Mouse (Mus musculus) hindbrain, embryonic 14.5 days (tissue): ENCODE measurements around the gene Ncapd2. TPM values are rescaled to one million over a fixed set of nuclear protein-coding genes. Genes with fewer than 3 reads are reported as not detected.
A peak's percentile ranks its signal among the peaks of the same experiment; 100 is the strongest.

ENCODE experiments used
- ATAC-seq: fragments of 200-750 bp; cut with Nextera tagmentation; 2 replicates; pipeline ENCODE4 v1.8.0; 2017; ENCODE audit warnings: moderate number of reproducible peaks, mild to moderate bottlenecking, moderate TSS enrichment, moderate library complexity; ENCODE audit not compliant: low FRiP score
- DNase-seq: peaks from one replicate; pipeline ENCODE4 v3.0.0-alpha.2; 2015; ENCODE audit warnings: low spot score
- H3K27ac ChIP-seq: fragments of 300-500 bp; sonication (generic); 2 replicates; pipeline ENCODE4 v1.5.1; 2014; ENCODE audit warnings: mild to moderate bottlenecking, moderate library complexity
- H3K27me3 ChIP-seq: fragments of 300-500 bp; sonication (generic); 2 replicates; pipeline ENCODE4 v1.6.1; 2014; ENCODE audit warnings: mild to moderate bottlenecking, low read length, mixed read lengths; ENCODE audit not compliant: control insufficient read depth, insufficient read depth
- H3K36me3 ChIP-seq: fragments of 300-500 bp; sonication (generic); replicated peaks from 2 replicates; pipeline ENCODE4 v1.6.1; 2014; ENCODE audit not compliant: control insufficient read depth, insufficient read depth
- H3K4me1 ChIP-seq: fragments of 300-500 bp; sonication (generic); replicated peaks from 2 replicates; pipeline ENCODE4 v1.6.1; 2014; ENCODE audit warnings: antibody characterized with exemption, low read length, mixed read lengths; ENCODE audit not compliant: control insufficient read depth, insufficient read depth
- H3K4me2 ChIP-seq: fragments of 300-500 bp; sonication (generic); replicated peaks from 2 replicates; pipeline ENCODE4 v1.6.1; 2014; ENCODE audit warnings: mild to moderate bottlenecking, moderate library complexity
- H3K4me3 ChIP-seq: fragments of 300-500 bp; sonication (generic); replicated peaks from 2 replicates; pipeline ENCODE4 v1.5.1; 2014; ENCODE audit warnings: mild to moderate bottlenecking, low read length
- H3K9ac ChIP-seq: fragments of 300-500 bp; sonication (generic); 2 replicates; pipeline ENCODE4 v1.6.1; 2014
- H3K9me3 ChIP-seq: fragments of 300-500 bp; sonication (generic); 2 replicates; pipeline ENCODE4 v1.6.1; 2016; ENCODE audit warnings: low read length; ENCODE audit not compliant: control insufficient read depth
- WGBS: fragments of 180-500 bp; shearing (Covaris S2); extraction: QIAGEN DNeasy Blood & Tissue Kit; methylation state at CpG from one replicate; pipeline ENCODE4 v1.1.7; 2014; 5-methylcytosine and 5-hydroxymethylcytosine counted together
- microRNA-seq: library from miRNA; unstranded; fragments of <30 nt; microRNA quantifications from one replicate; pipeline ENCODE4, GENCODE M21; 2016
- polyA plus RNA-seq: library from polyadenylated mRNA; unstranded; fragments of >200 nt; fragmentation: Nextera tagmentation; extraction: Ambion mirVana; gene quantifications from 2 replicates; pipeline ENCODE4 v1.2.1, GENCODE M21; 2014

Gene Ncapd2
- polyA plus RNA-seq, 1 experiment from 2014 or later: 40.1 TPM

DNA sequence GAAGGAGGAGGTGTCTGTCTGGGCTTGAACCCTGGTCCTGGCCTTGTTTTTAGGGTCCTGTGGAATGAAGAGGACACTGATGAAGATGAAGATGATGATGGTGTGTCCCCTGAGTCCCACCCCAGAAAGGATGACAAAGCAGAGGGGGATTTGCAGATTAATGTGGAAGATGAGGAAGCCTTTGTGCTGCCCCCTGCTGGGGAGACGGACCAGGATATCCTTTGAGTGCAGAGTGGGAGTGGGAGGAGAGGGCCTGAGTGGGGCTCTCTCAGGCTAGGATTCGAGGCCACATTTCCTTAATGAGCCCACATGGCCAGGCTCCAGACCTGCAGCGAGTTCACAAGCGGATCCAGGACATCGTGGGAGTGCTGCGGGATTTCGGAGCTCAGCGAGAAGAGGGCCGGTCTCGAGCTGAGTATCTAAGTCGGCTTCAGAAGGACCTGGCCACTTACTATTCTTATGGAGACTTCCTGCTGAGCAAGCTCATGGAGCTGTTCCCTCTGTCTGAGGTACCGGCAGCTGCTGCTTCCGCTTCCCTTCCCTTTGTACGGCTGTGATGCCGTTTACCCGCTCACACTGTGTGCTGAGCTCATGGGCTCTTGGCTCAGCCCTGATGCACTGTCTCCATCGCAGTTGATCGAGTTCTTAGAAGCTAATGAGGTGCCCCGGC is 54.4 kb downstream of the Ncapd2 start:
- Histone ChIP-seq H3K9ac (no peak overlapping the region), H3K27me3 (no peaks in the 10 kb centered on the region), H3K4me2 (no peak overlapping the region), H3K4me1 (peaks cover 7% of the 10 kb centered on the region), H3K9me3 (no peaks in the 10 kb centered on the region), H3K27ac (no peak overlapping the region), H3K4me3 (no peak overlapping the region), H3K36me3 (peaks cover 91% of the 10 kb centered on the region)
- WGBS: 90% methylated on average over 19 of the region's 19 CpGs
- DNase-seq (no peak), ATAC-seq (no peak)

DNA sequence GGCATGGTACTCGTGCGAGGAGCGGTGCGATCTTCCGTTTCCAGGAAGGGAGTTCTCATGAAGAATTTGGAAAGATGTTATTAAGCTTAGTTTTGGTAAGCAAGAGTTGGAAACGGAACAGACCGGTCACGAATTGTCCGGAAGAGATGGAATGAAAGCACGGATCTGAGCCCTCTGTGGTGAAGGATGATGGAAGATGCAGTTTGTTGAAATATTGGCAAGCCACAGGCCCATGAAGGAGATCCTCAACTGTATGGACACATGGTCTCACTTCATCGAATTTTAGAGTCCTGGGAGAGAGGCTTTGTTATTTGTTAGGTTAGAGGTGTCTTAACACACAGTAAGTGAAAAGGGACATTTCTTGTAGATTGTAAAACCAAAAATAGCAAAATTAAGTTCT is 59.0 kb downstream of the Ncapd2 start:
- H3K36me3 ChIP-seq: peaks cover 80% of the 10 kb centered on the region
- peaks cover 11% of the 10 kb centered on the region for H3K4me1 ChIP-seq
- 12% methylated on average over 11 of the region's 11 CpGs for WGBS
- H3K9ac ChIP-seq: peak overlapping the region; percentile 90
- peak overlapping the region; percentile 84 for H3K4me2 ChIP-seq
- DNase-seq: no peak
- H3K9me3 ChIP-seq: no peaks in the 10 kb centered on the region
- H3K27ac ChIP-seq: no peak overlapping the region
- no peaks in the 10 kb centered on the region for H3K27me3 ChIP-seq
- no peak for ATAC-seq
- H3K4me3 ChIP-seq: peak overlapping the region; percentile 93

DNA sequence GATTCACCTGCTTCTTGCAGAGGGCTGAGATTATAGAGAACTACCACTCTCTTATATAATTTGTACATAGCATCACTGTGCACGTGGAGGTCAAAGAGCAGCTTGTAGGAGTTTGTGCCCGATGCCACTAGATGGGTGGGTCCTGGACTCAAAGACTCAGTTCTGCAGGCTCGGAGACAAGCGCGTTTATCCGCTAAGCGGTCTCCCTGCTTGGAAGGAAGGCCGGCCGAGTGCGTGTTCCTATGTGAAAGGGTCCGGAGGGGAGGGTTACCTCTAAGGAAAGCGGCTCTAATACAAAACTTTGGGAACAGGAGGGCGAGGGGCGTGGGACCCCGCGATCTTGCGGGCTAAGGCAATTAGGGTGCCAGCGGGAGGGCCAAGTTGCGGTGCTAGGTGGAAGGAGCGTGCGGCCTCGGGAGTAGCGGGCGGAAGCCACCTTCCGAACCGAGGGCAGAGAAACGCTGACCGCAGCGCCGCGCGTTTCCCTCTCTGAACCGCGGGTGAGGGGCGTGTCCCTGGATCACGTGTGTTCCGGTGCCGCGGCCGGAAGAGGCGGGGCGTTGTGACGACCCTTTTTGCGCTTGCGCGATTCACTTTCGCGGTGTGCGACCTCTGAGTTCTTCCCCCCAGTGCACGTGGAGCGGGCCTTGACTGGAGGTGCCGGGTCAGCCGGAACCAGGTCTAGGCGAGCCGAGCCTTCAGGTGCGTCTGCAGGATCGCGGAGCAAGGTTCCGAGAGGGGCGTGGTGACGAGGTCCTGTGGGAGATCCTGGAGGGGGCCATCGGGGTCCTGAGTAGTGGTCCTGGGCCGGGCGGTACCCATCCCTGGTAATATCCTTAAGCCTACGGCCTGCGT is 60.0 kb downstream of the Ncapd2 start, which contains the start of gene Nop2:
TSS of gene Nop2 (plus strand) at position 608 of the 855 bp plus-strand sequence.
- peak within 1 kb of the TSS; percentile 93 for H3K4me3 ChIP-seq
- no peaks in the 10 kb centered on the region for H3K27me3 ChIP-seq
- H3K4me1 ChIP-seq: peaks cover 11% of the 10 kb centered on the region
- peak; percentile 96 for DNase-seq
- H3K9me3 ChIP-seq: no peaks in the 10 kb centered on the region
- WGBS: under 1% methylated on average over 66 of the region's 66 CpGs
- H3K4me2 ChIP-seq: peak within 1 kb of the TSS; percentile 84
- peak; percentile 96 for ATAC-seq
- H3K9ac ChIP-seq: peak within 1 kb of the TSS; percentile 90
- peaks cover 80% of the 10 kb centered on the region for H3K36me3 ChIP-seq
- peak within 1 kb of the TSS; percentile 87 for H3K27ac ChIP-seq

DNA sequence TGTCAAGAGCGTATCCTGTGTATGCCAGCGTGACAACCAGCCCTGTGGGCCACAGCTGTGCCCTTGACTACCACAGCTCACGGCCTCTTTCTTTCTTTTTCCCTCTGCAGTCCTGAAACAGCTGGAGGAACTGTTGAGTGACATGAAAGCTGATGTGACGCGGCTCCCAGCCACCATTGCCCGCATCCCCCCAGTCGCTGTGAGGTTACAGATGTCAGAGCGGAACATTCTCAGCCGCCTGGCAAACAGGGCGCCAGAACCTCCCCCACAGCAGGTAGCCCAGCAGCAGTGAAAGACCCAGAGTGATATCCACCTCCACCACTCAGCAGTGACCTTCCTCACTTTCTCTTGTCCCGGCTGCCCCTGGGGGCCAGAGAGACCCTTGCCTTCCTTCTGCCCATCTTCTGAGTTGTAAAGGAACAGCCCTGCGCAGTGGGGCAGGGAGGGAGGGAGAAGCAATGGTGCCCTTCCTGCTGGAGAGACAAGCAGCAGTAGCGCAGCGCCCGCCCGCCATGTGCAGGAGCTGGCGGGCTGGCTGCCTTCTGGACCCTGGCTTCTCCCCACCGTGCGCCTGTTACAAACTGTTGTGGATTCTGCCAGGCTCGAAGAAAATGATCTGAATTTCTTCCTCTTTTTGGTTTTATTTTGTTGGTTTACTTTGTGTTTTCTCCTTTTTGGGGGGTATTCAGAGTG is 61.6 kb downstream of the Ncapd2 start:
- Histone ChIP-seq H3K36me3 (peaks cover 80% of the 10 kb centered on the region), H3K27me3 (no peaks in the 10 kb centered on the region), H3K4me1 (peaks cover 11% of the 10 kb centered on the region), H3K27ac (no peak overlapping the region), H3K4me3 (no peak overlapping the region), H3K9me3 (no peaks in the 10 kb centered on the region), H3K4me2 (no peak overlapping the region), H3K9ac (no peak overlapping the region)
- DNase-seq: no peak
- ATAC-seq: no peak
- 84% methylated on average over 20 of the region's 20 CpGs for WGBS

DNA sequence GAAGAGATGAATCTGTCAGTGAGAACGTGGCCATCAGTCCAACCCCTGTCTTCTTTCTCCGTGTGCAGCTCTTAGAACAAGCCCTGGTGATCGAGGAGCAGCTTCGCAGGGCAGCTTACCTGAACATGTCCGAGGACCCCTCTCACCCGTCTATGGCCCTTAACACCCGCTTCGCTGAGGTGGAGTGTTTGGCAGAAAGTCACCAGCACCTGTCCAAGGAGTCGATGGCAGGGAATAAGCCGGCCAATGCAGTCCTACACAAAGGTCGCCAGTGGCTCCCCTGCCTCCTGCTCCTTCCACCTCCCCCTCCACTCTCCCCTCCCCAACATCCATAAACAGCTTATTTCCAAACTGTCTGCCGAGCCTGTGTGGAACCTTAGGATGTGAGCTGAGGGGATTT is 62.8 kb downstream of the Ncapd2 start:
- no peak for ATAC-seq
- H3K36me3 ChIP-seq: peaks cover 80% of the 10 kb centered on the region
- no peak overlapping the region for H3K9ac ChIP-seq
- WGBS: 90% methylated on average over 12 of the region's 12 CpGs
- H3K9me3 ChIP-seq: no peaks in the 10 kb centered on the region
- peaks cover 11% of the 10 kb centered on the region for H3K4me1 ChIP-seq
- no peaks in the 10 kb centered on the region for H3K27me3 ChIP-seq
- no peak overlapping the region for H3K4me3 ChIP-seq
- DNase-seq: no peak
- no peak overlapping the region for H3K4me2 ChIP-seq
- H3K27ac ChIP-seq: no peak overlapping the region

DNA sequence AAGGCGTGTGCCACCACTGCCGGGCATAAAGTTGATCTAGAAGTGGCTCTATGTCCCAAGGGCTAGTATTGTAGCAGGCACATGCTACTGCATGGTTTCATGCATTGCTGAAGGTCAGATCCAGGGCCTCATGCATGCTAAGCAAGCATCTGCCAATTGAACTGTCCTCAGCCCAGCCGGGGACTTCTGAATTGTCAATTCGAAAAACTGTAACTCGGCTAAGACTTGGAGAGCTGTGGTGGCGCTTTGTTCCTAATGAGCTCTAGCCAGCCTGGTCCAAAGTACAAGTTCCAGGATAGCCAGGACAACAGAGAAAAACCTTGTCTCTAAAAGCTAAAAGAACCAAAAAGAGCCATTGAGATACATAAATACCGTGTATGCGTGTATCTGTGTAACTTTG is 72.1 kb downstream of the Ncapd2 start:
- no peaks in the 10 kb centered on the region for H3K27me3 ChIP-seq
- 97% methylated on average over 8 of the region's 8 CpGs for WGBS
- H3K27ac ChIP-seq: no peak overlapping the region
- no peaks in the 10 kb centered on the region for H3K9me3 ChIP-seq
- no peak overlapping the region for H3K4me3 ChIP-seq
- no peak overlapping the region for H3K4me2 ChIP-seq
- ATAC-seq: no peak
- DNase-seq: no peak
- H3K4me1 ChIP-seq: no peaks in the 10 kb centered on the region
- no peak overlapping the region for H3K9ac ChIP-seq
- H3K36me3 ChIP-seq: peaks cover 98% of the 10 kb centered on the region

Small RNA genes lying within 50 kb of the gene (microRNA-seq; reads per million reads assigned to microRNA genes)
- gene Mir3098 (not detected), gene Mir8113 (not detected)

Other genes with a start within 250 kb of the Ncapd2 start
- 92.4 and 93.1 TPM in 2 replicates for gene Cops7a, start 226.2 kb downstream of the Ncapd2 start, polyA plus RNA-seq
- 47.8 and 53.8 TPM in 2 replicates for gene Pianp, start 195.0 kb downstream of the Ncapd2 start, polyA plus RNA-seq
- gene Zfp384, start 182.6 kb downstream of the Ncapd2 start, polyA plus RNA-seq: 12.0 and 14.6 TPM in 2 replicates
- 112 and 113 TPM in 2 replicates for gene Ing4, start 151.9 kb downstream of the Ncapd2 start, polyA plus RNA-seq
- gene Acrbp, start 142.0 kb downstream of the Ncapd2 start, polyA plus RNA-seq: 17.1 and 18.7 TPM in 2 replicates
- 0.50 and 0.51 TPM in 2 replicates for gene Lpar5, start 123.8 kb downstream of the Ncapd2 start, polyA plus RNA-seq
- 68.5 and 78.0 TPM in 2 replicates for gene Chd4, start 95.7 kb downstream of the Ncapd2 start, polyA plus RNA-seq
- gene Nop2, start 59.8 kb downstream of the Ncapd2 start, polyA plus RNA-seq: 40.3 and 48.4 TPM in 2 replicates
- gene Iffo1, start 46.5 kb downstream of the Ncapd2 start, polyA plus RNA-seq: 18.2 and 19.0 TPM in 2 replicates
- 1,428 and 1,660 TPM in 2 replicates for gene Gapdh, start 25.2 kb downstream of the Ncapd2 start, polyA plus RNA-seq
- gene Mrpl51, start 100 bp upstream of the Ncapd2 start, polyA plus RNA-seq: 140 and 142 TPM in 2 replicates
- 12.6 and 15.8 TPM in 2 replicates for gene Vamp1, start 23.9 kb upstream of the Ncapd2 start, polyA plus RNA-seq
- gene Tapbpl, start 40.2 kb upstream of the Ncapd2 start, polyA plus RNA-seq: 4.7 and 5.3 TPM in 2 replicates
- 0.86 and 1.2 TPM in 2 replicates for gene Cd27, start 45.3 kb upstream of the Ncapd2 start, polyA plus RNA-seq
- gene Tuba3a, start 94.3 kb upstream of the Ncapd2 start, polyA plus RNA-seq: not detected in 2 replicates
- gene Ltbr, start 122.2 kb upstream of the Ncapd2 start, polyA plus RNA-seq: 14.8 and 14.9 TPM in 2 replicates
- 0.50 and 0.53 TPM in 2 replicates for gene Scnn1a, start 129.0 kb upstream of the Ncapd2 start, polyA plus RNA-seq
- gene Tnfrsf1a, start 157.7 kb upstream of the Ncapd2 start, polyA plus RNA-seq: 15.4 and 16.6 TPM in 2 replicates
- 0.10 and 0.23 TPM in 2 replicates for gene Plekhg6, start 189.1 kb upstream of the Ncapd2 start, polyA plus RNA-seq